In the genomic region with DNA sequence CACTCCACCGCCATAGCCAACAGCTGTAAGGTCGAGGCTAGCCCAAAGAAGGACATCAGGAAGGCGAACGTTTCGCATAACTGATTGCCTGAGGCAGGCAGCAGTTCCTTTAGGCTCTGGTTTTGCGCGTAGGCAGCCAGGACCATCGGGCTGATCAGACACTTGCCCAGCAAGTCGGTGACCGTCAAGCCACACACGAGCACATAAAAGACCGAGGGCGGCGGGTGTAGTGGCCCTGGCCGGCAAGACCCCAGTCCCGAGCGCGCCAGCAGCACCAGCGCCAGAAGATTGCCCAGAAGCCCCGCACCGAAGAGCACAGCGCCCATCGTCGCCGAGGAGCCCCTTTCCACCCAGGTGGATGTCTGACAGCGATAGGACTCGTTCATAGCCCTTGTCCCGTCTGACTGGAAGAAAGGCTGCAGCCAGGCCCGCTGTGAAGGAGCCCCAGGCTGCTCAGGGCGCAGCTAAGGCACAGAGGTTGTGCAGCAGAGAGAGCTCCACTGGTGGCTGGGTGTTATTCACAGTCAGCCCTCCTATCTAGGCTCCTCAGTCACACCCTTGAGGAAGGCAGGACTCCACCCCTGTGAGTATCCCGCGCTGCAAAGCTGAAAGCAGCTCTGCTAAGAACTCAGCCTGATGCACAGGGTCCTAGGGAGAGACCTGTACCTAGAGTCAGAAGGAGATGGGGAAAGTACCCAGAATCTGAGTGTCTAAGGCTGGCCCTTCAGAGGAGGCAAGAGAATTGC, we compare ENCODE assay signal across 7 mouse cellular contexts. TPM values are rescaled to one million over a fixed set of nuclear protein-coding genes. Genes with fewer than 3 reads are reported as not detected.
DNase-seq lines count a peak whose midpoint lies in the region; ATAC-seq and TF ChIP-seq lines count a peak whose summit lies in the region.

Gene Ptgdr, minus strand, starts transcription at position 508 of the 746 bp plus-strand sequence.

- no peaks in the 10 kb centered on the region for H3K36me3 ChIP-seq in forebrain, embryonic 11.5 days (ENCODE audit: control insufficient read depth, insufficient read depth, low read length)
- H3K36me3 ChIP-seq in limb, embryonic 14.5 days (ENCODE audit: control insufficient read depth, insufficient read depth, low read length), result no peaks in the 10 kb centered on the region
- H3K36me3 ChIP-seq in stomach, postnatal 0 days (ENCODE audit: control insufficient read depth, insufficient read depth, low read length), result no peaks in the 10 kb centered on the region

- H3K27ac ChIP-seq in forebrain, embryonic 11.5 days (ENCODE audit: low read depth, low read length), result no peak within 1 kb of the TSS
- H3K27ac ChIP-seq in limb, embryonic 14.5 days (replicated peaks; ENCODE audit: low read depth, low read length), result no peak within 1 kb of the TSS
- no peak within 1 kb of the TSS for H3K27ac ChIP-seq in stomach, postnatal 0 days (replicated peaks)

- WGBS in forebrain, embryonic 11.5 days, result under 1% methylated on average over 32 of the region's 32 CpGs
- WGBS in limb, embryonic 14.5 days, result 1% methylated on average over 29 of the region's 32 CpGs
- WGBS in stomach, postnatal 0 days, result 2% methylated on average over 32 of the region's 32 CpGs

- H3K9ac ChIP-seq in forebrain, embryonic 11.5 days (ENCODE audit: low read length), result no peak within 1 kb of the TSS
- H3K9ac ChIP-seq in limb, embryonic 14.5 days (ENCODE audit: low read depth, low read length, severe bottlenecking), result peak within 1 kb of the TSS; percentile 17; the same call in 1 of the 2 replicates
- H3K9ac ChIP-seq in stomach, postnatal 0 days (ENCODE audit: low read length), result peak within 1 kb of the TSS; percentile 35; the same call in 1 of the 2 replicates

- H3K27me3 ChIP-seq in forebrain, embryonic 11.5 days (ENCODE audit: control insufficient read depth, insufficient read depth, low read length), result peaks cover 20% of the 10 kb centered on the region
- H3K27me3 ChIP-seq in limb, embryonic 14.5 days (ENCODE audit: control insufficient read depth, insufficient read depth, low read length), result 0 out of 2 replicates have a peak, but pooled peaks cover 13% of the 10 kb centered on the region
- H3K27me3 ChIP-seq in stomach, postnatal 0 days (ENCODE audit: control insufficient read depth, insufficient read depth, low read length), result 0 out of 2 replicates have a peak, but pooled peaks cover 2% of the 10 kb centered on the region

- no peaks in the 10 kb centered on the region for H3K9me3 ChIP-seq in forebrain, embryonic 11.5 days (ENCODE audit: control insufficient read depth, low read length)
- no peaks in the 10 kb centered on the region for H3K9me3 ChIP-seq in limb, embryonic 14.5 days (ENCODE audit: control insufficient read depth, low read length)
- H3K9me3 ChIP-seq in stomach, postnatal 0 days (ENCODE audit: control insufficient read depth, low read length), result no peaks in the 10 kb centered on the region

- peak within 1 kb of the TSS; percentile 19 for H3K4me3 ChIP-seq in forebrain, embryonic 11.5 days (ENCODE audit: low read depth, low read length)
- peak within 1 kb of the TSS; percentile 31 for H3K4me3 ChIP-seq in limb, embryonic 14.5 days (replicated peaks; ENCODE audit: low read length)
- peak within 1 kb of the TSS; percentile 20; the same call in 1 of the 2 replicates for H3K4me3 ChIP-seq in stomach, postnatal 0 days (ENCODE audit: low read depth, low read length)

- TF ChIP-seq EP300 in stomach, postnatal 0 days (optimal IDR thresholded peaks at IDR 0.05), result no peak

- 0 out of 2 replicates have a peak, but pooled peaks cover 2% of the 10 kb centered on the region for H3K4me1 ChIP-seq in forebrain, embryonic 11.5 days (replicated peaks; ENCODE audit: control insufficient read depth, insufficient read depth, low read length)
- peaks cover 6% of the 10 kb centered on the region for H3K4me1 ChIP-seq in limb, embryonic 14.5 days (ENCODE audit: control insufficient read depth, insufficient read depth, low read length)
- no peaks in the 10 kb centered on the region for H3K4me1 ChIP-seq in stomach, postnatal 0 days (replicated peaks; ENCODE audit: control insufficient read depth, insufficient read depth)

- DNase-seq in right cerebral cortex, postnatal 14 days, result peak; percentile 7
- DNase-seq in right cerebral cortex, postnatal 36 days (ENCODE audit: low spot score in 2 of 2), result no peak
- no peak for DNase-seq in forebrain, embryonic 11.5 days (ENCODE audit: low spot score)
- no peak for DNase-seq in limb, embryonic 14.5 days (ENCODE audit: low spot score)
- DNase-seq in stomach, postnatal 0 days (ENCODE audit: low spot score), result peak; percentile 27
- DNase-seq in cerebellum, postnatal 10 days, result no peak
- DNase-seq in kidney, postnatal 10 days, result no peak

- H3K4me2 ChIP-seq in forebrain, embryonic 11.5 days (ENCODE audit: low read depth, low read length, severe bottlenecking), result peak within 1 kb of the TSS; percentile 44; the same call in 1 of the 2 replicates
- H3K4me2 ChIP-seq in limb, embryonic 14.5 days (replicated peaks; ENCODE audit: low read depth, low read length, severe bottlenecking), result peak within 1 kb of the TSS; percentile 61
- H3K4me2 ChIP-seq in stomach, postnatal 0 days (replicated peaks; ENCODE audit: low read depth), result peak within 1 kb of the TSS; percentile 44

- no peak for TF ChIP-seq CTCF in stomach, postnatal 0 days (IDR thresholded peaks at IDR 0.05; ENCODE audit: low read depth)

- peak; percentile 52; the same call in 1 of the 2 replicates for ATAC-seq in forebrain, embryonic 11.5 days (replicated peaks; ENCODE audit: low FRiP score)
- ATAC-seq in limb, embryonic 14.5 days (ENCODE audit: low FRiP score, low read depth), result no peak
- ATAC-seq in stomach, postnatal 0 days (ENCODE audit: low FRiP score, low TSS enrichment), result peak; percentile 35; the same call in 1 of the 2 replicates

- TF ChIP-seq POLR2A in limb, embryonic 14.5 days (IDR thresholded peaks at IDR 0.05; ENCODE audit: borderline replicate concordance, extremely low read depth, insufficient read depth, insufficient read length), result no peak

RNA-seq across cellular contexts. Expression of gene Ptgdr, which starts in this region (rescaled TPM):
- polyA plus RNA-seq in forebrain, embryonic 11.5 days (2014; fragmentation: Nextera tagmentation; extraction: Ambion mirVana), result not detected in 2 replicates
- polyA plus RNA-seq in limb, embryonic 14.5 days (2012; rRNA removed), result 0.25 and 0.26 TPM in 2 replicates
- 0.10 and 0.17 TPM in 2 replicates for polyA plus RNA-seq in limb, embryonic 14.5 days (2014; fragmentation: Nextera tagmentation; extraction: Ambion mirVana)
- 0.61 and 0.71 TPM in 2 replicates for polyA plus RNA-seq in stomach, postnatal 0 days (2015; fragmentation: Nextera tagmentation; extraction: Ambion mirVana)

Comparison
In these comparisons a context has a peak if more than half of its experiments do, and no peak if none do; other contexts are left out.
1. Peak in ATAC-seq, H3K4me3 ChIP-seq and H3K4me2 ChIP-seq in forebrain, embryonic 11.5 days; RNA of the gene not detected or under 1 TPM.
2. Peak in DNase-seq, ATAC-seq, H3K4me3 ChIP-seq, H3K9ac ChIP-seq and H3K4me2 ChIP-seq in stomach, postnatal 0 days; RNA of the gene not detected or under 1 TPM.